Mouse (Mus musculus) bone marrow, adult 2 months (tissue): Measurements from ENCODE around the gene Ckap5.

Experiments used
- CTCF ChIP-seq: fragments of 200-500 bp; IDR thresholded peaks from 2 replicates; pipeline ENCODE4 v1.5.1; 2011; ENCODE audit warnings: low read length, control low read depth; ENCODE audit not compliant: control insufficient read depth, insufficient read depth
- POLR2A ChIP-seq: fragments of 200-500 bp; IDR thresholded peaks from 2 replicates; pipeline ENCODE4 v1.6.1; 2011; ENCODE audit warnings: low read depth, mild to moderate bottlenecking, control low read depth, low read length, borderline replicate concordance; ENCODE audit not compliant: control insufficient read depth

- no peak for TF ChIP-seq CTCF
- no peak for TF ChIP-seq POLR2A
These were observed 110.3 kb downstream of the Ckap5 start for GRCm38 (mm10) chr2:91636727-91637338.
